Mouse (Mus musculus): ENCODE measurements around the gene Ice2.
A peak's percentile ranks its signal among the peaks of the same experiment; 100 is the strongest.

GRCm38 (mm10) chr9:69442471-69443038 lies 44.8 kb downstream of the Ice2 start:
- no peak for TF ChIP-seq CTCF (IDR thresholded peaks at IDR 0.05; ENCODE audit: low read depth)
- TF ChIP-seq EP300 (optimal IDR thresholded peaks at IDR 0.05) = peak; percentile 23
